12 mouse cellular contexts compared by ENCODE assay signal in the genomic region with DNA sequence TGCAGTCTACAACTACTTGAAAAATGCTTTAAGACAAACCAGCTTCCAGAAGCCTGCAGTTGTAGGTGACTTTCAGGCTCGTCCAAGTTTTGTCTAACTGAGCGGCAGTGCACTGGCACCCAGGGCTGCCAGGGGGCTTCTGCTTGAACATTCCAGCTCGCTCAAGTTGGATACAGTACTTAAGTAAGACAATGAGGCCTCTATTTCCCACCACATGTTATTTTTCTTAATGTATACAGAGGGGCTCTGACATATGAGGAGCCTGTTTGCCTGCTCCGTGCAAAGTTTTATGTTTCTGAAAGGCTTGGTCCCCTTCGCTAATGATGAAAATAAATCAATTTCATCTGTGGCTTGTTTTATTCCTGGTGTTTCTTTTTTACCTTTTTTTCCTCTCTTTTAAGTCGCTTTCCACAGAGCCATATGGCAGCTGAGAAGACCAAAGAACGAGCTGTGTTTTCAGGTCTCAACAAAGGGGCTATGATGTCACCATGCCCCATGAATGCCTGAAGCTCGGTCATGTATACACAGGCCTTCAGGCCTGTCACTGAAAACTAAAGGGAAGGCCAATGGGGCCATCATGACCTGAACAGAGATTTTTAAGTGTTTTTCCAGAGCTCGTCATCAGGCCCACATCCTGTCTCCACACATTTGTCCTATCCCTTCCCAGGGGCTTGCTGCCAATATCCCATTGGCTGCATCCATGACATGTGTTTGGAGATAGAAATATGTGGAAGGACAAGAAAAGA.
A peak's percentile ranks its signal among the peaks of the same experiment; 100 is the strongest.
DNase-seq lines count a peak whose midpoint lies in the region; ATAC-seq and TF ChIP-seq lines count a peak whose summit lies in the region.
"Had no signal": no experiment of that assay in that cellular context is flagged by ENCODE, and none has a peak within 500 bp of the region (broad histone marks: within the 10 kb centered on the region; RNA-seq: fewer than 3 reads in every experiment).

No protein-coding gene starts in this region.

- 35% methylated on average over 9 of the region's 9 CpGs for WGBS in kidney, postnatal 0 days
- WGBS in kidney, embryonic 16.5 days = 35% methylated on average over 9 of the region's 9 CpGs
- WGBS in forebrain, embryonic 16.5 days = 15% methylated on average over 9 of the region's 9 CpGs
- 73% methylated on average over 9 of the region's 9 CpGs for WGBS in heart, adult 2 months

- H3K27me3 ChIP-seq in kidney, postnatal 0 days (ENCODE audit: insufficient read depth, low read length) = no peaks in the 10 kb centered on the region
- no peaks in the 10 kb centered on the region for H3K27me3 ChIP-seq in kidney, embryonic 16.5 days (ENCODE audit: insufficient read depth, low read length)
- no peaks in the 10 kb centered on the region for H3K27me3 ChIP-seq in forebrain, embryonic 16.5 days (replicated peaks; ENCODE audit: control insufficient read depth, insufficient read depth, low read length)
- H3K27me3 ChIP-seq in heart, adult 2 months (ENCODE audit: control insufficient read depth, insufficient read depth, low read length) = no peaks in the 10 kb centered on the region

- no peak for TF ChIP-seq CTCF in kidney, postnatal 0 days (IDR thresholded peaks at IDR 0.05; ENCODE audit: low read depth)
- no peak for TF ChIP-seq CTCF in heart, adult 2 months (IDR thresholded peaks at IDR 0.05)

- peak; percentile 27 for DNase-seq in kidney, postnatal 0 days (ENCODE audit: low spot score)
- DNase-seq in embryo, embryonic 11 days = peak; percentile 68
- DNase-seq in mesoderm, embryonic 11.5 days (ENCODE audit: low read depth, low spot score) = peak; percentile 78
- no peak for DNase-seq in adrenal gland, postnatal 10 days
- no peak for DNase-seq in heart, adult 2 months
- DNase-seq in layer of hippocampus, adult 11-12 months (ENCODE audit: low spot score) = no peak
- DNase-seq: right cerebral cortex, postnatal 25 days; thymus, postnatal 25 days had no signal

- H3K4me2 ChIP-seq in kidney, postnatal 0 days (ENCODE audit: low read length) = no peak overlapping the region
- H3K4me2 ChIP-seq in kidney, embryonic 16.5 days (replicated peaks; ENCODE audit: low read depth, low read length) = no peak overlapping the region
- H3K4me2 ChIP-seq in forebrain, embryonic 16.5 days (ENCODE audit: low read length) = no peak overlapping the region

- H3K36me3 ChIP-seq in kidney, postnatal 0 days (ENCODE audit: insufficient read depth, low read length) = no peaks in the 10 kb centered on the region
- H3K36me3 ChIP-seq in kidney, embryonic 16.5 days (ENCODE audit: insufficient read depth, low read length) = no peaks in the 10 kb centered on the region
- H3K36me3 ChIP-seq in forebrain, embryonic 16.5 days (ENCODE audit: control insufficient read depth, insufficient read depth) = no peaks in the 10 kb centered on the region
- H3K36me3 ChIP-seq in heart, adult 2 months (ENCODE audit: control insufficient read depth, insufficient read depth, low read length) = no peaks in the 10 kb centered on the region

- no peak overlapping the region for H3K27ac ChIP-seq in kidney, postnatal 0 days
- no peak overlapping the region for H3K27ac ChIP-seq in kidney, embryonic 16.5 days (ENCODE audit: low read length)
- no peak overlapping the region for H3K27ac ChIP-seq in forebrain, embryonic 16.5 days (ENCODE audit: low read length)
- no peak overlapping the region for H3K27ac ChIP-seq in heart, adult 2 months
- H3K27ac ChIP-seq: liver, embryonic 14.5 days had no signal

- intact Hi-C loops in heart, adult 2 months (cut with DNase I) = no loop called here

- H3K4me1 ChIP-seq in kidney, postnatal 0 days (replicated peaks; ENCODE audit: insufficient read depth, low read length) = no peaks in the 10 kb centered on the region
- H3K4me1 ChIP-seq in kidney, embryonic 16.5 days (ENCODE audit: insufficient read depth, low read length) = no peaks in the 10 kb centered on the region
- H3K4me1 ChIP-seq in forebrain, embryonic 16.5 days (replicated peaks; ENCODE audit: control insufficient read depth, insufficient read depth, low read length) = no peaks in the 10 kb centered on the region
- no peaks in the 10 kb centered on the region for H3K4me1 ChIP-seq in heart, adult 2 months (ENCODE audit: control insufficient read depth, insufficient read depth, low read length)

- H3K9ac ChIP-seq in kidney, postnatal 0 days (ENCODE audit: low read depth, low read length) = no peak overlapping the region
- H3K9ac ChIP-seq in kidney, embryonic 16.5 days (replicated peaks; ENCODE audit: low read length) = no peak overlapping the region
- H3K9ac ChIP-seq in forebrain, embryonic 16.5 days (replicated peaks; ENCODE audit: low read depth, low read length) = no peak overlapping the region
- H3K9ac ChIP-seq in heart, adult 2 months (ENCODE audit: low read depth, low read length) = no peak overlapping the region
- H3K9ac ChIP-seq: liver, embryonic 14.5 days had no signal

- no peaks in the 10 kb centered on the region for H3K9me3 ChIP-seq in kidney, postnatal 0 days (replicated peaks; ENCODE audit: low read length)
- no peaks in the 10 kb centered on the region for H3K9me3 ChIP-seq in kidney, embryonic 16.5 days (ENCODE audit: low read length)
- H3K9me3 ChIP-seq in forebrain, embryonic 16.5 days (ENCODE audit: control insufficient read depth, low read length) = no peaks in the 10 kb centered on the region

- H3K4me3 ChIP-seq in kidney, postnatal 0 days (replicated peaks; ENCODE audit: low read depth, low read length) = no peak overlapping the region
- H3K4me3 ChIP-seq in kidney, embryonic 16.5 days (ENCODE audit: low read length) = no peak overlapping the region
- H3K4me3 ChIP-seq in forebrain, embryonic 16.5 days (replicated peaks; ENCODE audit: low read length) = no peak overlapping the region
- no peak overlapping the region for H3K4me3 ChIP-seq in heart, adult 2 months
- H3K4me3 ChIP-seq: erythroblast, embryonic 14.5 days had no signal

- no peak for TF ChIP-seq POLR2A in heart, adult 2 months (IDR thresholded peaks at IDR 0.05; ENCODE audit: insufficient read depth, low read depth, low read length)

- ATAC-seq in kidney, postnatal 0 days (replicated peaks; ENCODE audit: low FRiP score, low read depth) = no peak; the same call in 1 of the 2 replicates
- ATAC-seq in kidney, embryonic 16.5 days (ENCODE audit: low FRiP score, low TSS enrichment) = no peak
- ATAC-seq in forebrain, embryonic 16.5 days = peak; percentile 95

- TF ChIP-seq EP300 in heart, adult 2 months (IDR thresholded peaks at IDR 0.05; ENCODE audit: insufficient read depth, low read depth, low read length) = no peak

- H3K79me2 ChIP-seq in heart, adult 2 months (replicated peaks; ENCODE audit: control insufficient read depth, insufficient read depth, low read length) = no peaks in the 10 kb centered on the region

Comparison
In these comparisons a context has a peak if more than half of its experiments do, and no peak if none do; other contexts are left out.
1. DNase-seq: peak in kidney, postnatal 0 days (single experiment), embryo, embryonic 11 days (single experiment) and mesoderm, embryonic 11.5 days (single experiment); none in adrenal gland, postnatal 10 days (single experiment), heart, adult 2 months (0 of 2) and layer of hippocampus, adult 11-12 months (single experiment).